Mouse (Mus musculus): ENCODE results near the gene Dpt.
"Not testable (repeated sequence)": the region's sequence is repeated elsewhere in the genome, so short reads cannot be mapped to it uniquely, and the experiment has no call there.

Gene Dpt

DNA sequence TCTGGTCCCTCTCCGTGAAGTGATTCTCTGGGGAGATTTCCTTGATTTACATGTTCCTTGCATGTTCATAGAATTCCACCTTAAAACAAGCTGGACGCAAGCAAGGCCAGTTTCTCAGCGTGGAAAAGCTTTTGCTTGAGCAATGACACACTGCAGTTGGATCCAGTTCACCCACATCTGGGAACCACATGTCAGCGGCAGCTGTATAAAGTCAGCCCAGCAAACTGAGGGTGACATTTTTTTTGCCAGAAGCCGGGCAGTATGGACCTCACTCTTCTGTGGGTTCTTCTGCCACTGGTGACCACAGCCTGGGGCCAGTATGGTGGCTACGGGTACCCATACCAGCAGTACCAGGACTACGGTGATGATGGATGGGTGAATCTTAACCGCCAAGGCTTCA lies at the start of gene Dpt:
Gene Dpt, plus strand, starts transcription at position 174 of the 400 bp plus-strand sequence.
- in situ Hi-C loops (cut with MboI, MseI): no loop called here

DNA sequence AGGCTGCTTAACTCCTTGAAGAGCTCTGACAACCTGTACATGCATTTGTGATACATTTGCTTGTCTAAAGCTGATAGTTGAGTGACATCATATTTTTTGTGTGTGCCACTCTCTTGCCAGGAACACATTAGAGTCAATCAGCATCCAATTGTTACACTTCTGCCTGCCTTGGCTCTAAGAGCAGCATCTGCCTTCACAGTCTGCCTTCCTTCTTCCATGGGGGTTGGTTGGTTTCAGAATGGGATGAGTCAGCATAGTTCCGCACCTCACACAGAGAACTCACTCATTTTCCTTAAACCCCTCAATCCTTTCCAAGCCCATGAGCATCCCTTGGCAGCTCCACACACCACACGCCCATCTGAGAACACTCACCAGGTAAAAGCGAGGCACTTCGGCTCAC lies 42.7 kb upstream of the Dpt start:
- in situ Hi-C loops (cut with MboI, MseI): no loop called here

DNA sequence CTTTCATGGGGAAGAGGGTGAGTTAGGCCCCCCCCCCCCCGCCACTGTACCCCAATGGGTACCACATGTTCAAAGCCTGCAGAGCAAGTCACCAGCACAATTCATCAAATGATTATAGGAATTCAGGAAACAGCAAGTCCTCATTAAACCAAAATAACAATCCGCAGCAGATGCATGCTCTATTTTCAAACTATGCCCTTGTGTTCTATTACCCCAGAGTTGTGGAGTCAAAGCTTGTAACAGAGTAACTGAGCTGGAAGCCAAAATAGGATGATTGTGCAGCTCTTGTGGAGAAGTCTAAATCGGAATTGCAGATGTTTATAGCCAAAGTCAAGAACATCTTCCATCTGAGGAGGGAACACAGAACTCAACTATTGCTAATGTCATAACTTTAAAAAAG lies 40.8 kb upstream of the Dpt start:
- in situ Hi-C loops (cut with MboI, MseI): no loop called here

DNA sequence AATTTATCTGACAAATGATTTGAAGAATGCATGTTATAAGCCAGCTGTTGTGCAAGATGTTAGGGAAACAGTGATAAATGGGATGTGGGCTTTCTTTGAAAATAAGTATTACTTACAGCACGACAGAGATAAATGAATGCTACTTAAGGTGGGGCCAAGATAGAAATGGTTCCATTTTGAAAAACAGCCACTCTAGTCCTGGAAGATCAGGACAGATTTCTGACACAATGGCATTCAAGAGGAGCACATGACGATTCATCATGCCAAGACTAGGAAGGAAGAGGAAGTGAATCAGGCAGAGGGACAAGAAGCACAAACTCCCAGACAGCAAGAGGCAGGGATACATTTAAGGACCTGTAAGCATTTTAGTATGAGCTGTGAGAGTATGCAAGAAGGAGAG lies 39.5 kb upstream of the Dpt start:
- in situ Hi-C loops (cut with MboI, MseI): no loop called here

DNA sequence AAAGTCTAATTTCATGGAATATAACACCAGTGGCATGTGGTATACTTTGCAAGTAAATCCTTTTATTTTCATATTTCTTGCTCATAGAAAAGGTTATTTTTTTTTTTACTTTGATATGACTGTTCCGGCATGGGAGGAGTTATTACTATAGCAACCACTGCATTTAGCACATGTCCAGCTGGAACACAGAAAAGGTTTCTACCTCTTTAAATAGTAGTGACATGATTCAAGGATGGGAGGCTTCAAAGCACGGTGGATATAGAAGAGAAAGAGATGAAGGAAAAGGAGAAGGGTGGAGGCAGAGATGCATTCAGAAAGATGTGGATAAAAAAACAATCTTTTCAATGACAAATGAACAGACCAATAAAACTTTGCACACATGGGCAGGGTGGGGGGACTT lies 38.0 kb upstream of the Dpt start:
- in situ Hi-C loops (cut with MboI, MseI): no loop called here

DNA sequence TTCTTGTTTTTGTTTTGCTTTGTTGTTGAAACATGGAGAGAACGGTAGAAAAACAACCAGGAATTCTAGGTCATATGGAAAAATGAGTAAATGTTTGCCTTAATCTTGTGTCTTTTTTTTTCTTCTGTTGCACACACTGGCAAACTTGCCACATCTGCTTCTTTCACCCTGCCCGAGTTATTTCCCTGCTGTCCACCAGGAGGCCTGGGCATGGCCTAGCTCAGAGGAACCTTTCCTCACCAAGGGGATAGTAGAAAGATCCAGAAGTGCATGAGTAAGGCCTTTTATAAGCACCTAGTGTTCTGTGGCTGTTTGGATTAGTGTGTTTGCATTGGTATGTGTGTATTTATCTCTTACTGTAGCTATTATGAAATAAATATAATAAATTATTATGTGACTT lies 34.2 kb upstream of the Dpt start:
- in situ Hi-C loops (cut with MboI, MseI): loop anchor here (5.0 kb wide), 1 partner anchor 360 kb away; no protein-coding TSS in a partner anchor

DNA sequence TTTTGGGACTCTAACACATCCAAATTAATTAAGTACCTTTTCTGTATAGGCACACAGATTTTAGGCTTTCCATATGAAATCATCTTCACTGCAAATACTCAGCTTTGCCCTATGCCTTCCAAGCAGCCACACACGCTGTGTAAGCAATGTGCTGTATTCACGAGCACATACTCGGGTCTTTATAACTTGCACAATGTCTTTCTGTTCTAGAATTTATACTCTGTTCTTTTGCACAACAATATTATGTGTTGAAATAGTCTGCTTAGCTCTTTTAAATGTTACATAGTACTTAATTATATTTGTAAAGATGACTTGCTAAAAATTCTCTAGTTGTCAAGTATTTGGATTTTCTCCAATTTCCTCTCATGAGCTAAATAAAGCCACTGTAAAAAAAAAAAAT lies 29.8 kb upstream of the Dpt start:
- in situ Hi-C loops (cut with MboI, MseI): no loop called here

DNA sequence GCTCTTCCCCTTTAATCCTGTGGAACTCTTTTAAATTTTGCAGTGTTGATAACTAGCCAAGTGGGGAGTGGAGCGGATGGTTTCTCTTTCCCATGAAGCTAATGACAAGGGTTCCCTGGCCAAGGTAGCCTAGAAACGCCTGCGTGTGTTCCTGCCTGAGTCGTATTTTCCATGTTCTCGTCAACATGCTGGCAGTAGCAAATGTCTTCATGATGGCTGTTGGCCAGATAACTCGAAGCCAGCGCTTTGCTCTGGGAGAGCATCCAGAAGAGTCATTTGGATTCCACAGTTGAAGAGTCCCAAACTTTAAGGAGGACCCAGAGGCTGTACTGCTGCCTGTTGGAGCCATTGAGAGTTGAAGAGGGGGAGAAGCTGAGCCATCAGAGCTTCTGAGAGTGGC lies 25.8 kb upstream of the Dpt start:
- in situ Hi-C loops (cut with MboI, MseI): no loop called here

DNA sequence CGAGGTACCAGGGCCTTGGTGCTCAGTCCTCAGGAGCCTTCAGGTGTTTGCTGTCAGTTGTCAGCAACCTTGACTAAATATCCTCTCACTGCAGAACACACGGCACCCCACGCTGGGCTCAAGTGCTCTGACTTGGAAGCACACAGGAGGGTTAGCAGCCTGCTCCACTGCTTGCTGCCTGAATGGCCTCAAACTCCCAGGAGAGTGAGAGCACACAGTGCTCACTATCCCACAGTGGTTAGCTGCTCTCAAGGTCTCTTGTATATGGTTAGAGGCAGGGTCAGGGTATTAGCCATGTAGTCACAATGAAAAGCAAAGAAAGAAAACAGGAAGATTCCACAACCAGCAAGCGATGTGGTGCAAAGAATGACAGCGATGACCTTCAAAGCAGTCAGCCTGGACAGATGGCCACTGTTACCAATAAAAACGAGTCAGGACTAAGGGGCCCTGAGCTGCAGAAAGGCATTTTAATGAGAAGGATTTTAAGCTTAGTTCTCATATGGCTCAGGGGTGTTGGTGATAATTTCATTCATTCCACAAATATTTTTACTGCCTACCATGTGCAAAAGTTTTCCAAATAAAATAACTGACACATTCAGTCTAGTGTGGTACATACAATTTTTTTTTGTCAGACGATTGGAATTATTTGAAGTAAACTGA lies 15.5 kb upstream of the Dpt start:
- in situ Hi-C loops (cut with MboI, MseI): no loop called here

DNA sequence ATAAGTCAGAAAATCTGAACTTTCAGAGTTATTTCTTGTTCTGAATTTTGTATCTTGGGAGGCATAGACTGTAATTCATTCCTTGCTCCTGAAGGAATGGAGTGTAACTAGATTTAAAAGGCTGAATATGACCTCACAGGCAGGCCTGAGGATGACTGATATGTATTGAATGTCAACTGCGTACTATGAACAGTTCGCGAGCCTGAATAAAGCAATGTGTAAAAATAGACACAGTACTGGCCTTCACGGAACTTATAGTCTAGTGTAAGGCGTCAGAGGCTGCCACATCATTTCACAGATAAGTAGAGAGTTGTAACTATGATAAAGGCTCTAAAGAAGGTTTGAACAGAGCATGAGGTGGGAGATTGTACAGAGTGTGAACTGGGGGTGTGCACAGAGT lies 10.3 kb upstream of the Dpt start:
- in situ Hi-C loops (cut with MboI, MseI): no loop called here

DNA sequence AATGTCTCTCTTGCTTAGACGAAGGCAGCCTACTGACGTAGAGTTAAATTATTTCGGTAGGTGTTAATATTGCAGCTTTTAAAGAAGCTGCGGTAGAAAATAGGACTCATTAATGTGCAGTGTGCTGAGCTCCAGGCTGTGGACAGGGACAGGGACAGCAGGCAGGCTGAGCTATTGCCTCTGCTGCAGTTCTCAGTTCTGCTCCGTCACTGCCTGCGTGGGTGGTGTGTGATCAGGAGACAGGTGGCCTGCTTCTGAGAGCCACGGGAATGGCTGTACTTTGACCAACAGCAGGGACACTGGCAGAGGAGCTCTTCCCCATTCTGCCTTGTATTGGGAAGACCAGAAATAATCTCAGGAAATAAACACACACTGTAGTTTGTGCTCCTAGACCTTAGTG lies 8.7 kb upstream of the Dpt start:
- in situ Hi-C loops (cut with MboI, MseI): no loop called here

DNA sequence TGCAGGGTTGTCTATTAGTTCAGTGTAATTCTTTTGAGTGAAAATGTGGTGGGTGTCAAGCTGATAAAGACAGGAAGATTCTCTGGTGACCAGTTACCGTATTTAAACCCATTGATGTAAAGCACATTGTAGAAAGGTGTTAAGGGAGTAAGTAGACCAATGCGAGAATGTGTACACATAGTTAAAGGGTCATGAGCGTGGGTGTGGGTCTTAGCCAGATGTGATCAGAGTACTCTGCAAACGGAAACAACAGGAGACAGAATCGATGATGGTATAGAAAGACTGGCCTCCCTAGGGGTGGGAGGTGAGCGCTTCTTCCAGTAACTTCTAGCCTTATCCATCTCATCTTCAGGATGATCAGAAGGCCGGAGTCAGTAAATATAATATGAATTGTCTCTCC lies 8.2 kb upstream of the Dpt start:
- in situ Hi-C loops (cut with MboI, MseI): no loop called here

DNA sequence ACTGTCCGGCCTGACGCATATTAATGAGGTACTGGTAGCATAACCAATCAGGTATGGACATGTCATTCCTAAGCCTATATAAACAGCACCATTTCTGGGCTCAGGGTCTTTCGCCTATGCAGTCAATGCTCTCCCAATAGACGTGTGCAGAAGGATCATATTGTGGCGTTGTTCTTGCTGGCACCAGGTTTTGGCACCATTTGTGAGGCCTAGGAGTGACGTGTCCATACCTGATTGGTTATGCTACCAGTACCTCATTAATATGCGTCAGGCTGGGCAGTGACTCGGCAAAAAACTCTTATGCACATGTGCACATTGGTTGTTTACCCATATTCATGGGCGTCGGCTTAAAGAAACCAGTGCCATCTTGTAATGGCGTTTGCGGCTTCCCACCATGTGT lies 6.1 kb upstream of the Dpt start:
- in situ Hi-C loops (cut with MboI, MseI): not testable (repeated sequence)

DNA sequence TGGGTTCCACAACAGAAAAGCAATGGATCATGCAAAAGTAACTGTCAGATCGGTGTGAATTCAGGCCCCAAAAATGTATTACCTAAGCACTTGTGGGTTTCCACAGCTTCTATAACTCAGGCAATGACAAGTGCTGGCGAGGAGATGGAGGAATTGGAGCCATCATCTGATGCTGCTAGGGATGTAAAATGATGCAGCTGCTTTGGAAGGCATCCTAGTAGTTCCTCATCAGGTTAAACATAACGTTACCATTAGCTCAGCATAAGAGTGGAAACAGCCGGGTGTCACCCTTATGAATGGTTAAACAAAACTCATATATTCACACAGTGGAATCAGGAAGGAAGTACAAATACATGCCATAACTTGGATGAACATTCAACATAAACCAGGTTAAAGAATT lies 3.4 kb upstream of the Dpt start:
- in situ Hi-C loops (cut with MboI, MseI): no loop called here

DNA sequence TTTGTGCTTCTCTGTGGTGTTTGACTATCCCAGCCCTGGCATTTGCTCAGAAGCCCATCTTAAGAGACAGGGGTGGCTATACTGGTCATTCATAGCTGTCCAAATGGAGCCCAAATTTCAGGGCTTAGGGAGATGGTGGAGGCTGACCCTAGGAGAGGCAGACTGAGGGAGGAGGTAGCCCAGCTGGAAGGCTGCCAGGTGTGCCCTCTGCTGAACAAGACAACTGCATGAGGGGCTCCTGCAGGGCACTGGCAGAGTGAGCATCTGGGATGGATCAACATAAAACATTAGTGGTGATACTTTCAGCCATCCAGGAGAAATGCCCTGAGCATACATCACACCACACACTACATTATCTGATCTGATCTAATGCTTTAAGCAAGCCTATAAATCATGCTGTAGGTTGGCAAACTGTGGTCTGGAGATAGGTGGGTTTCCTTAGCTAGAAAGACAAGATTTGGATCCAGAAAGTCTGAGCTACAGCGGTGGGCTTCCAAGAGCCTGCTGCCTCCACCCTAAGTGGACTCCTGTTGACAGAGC lies 1.4 kb downstream of the Dpt start:
- in situ Hi-C loops (cut with MboI, MseI): no loop called here

DNA sequence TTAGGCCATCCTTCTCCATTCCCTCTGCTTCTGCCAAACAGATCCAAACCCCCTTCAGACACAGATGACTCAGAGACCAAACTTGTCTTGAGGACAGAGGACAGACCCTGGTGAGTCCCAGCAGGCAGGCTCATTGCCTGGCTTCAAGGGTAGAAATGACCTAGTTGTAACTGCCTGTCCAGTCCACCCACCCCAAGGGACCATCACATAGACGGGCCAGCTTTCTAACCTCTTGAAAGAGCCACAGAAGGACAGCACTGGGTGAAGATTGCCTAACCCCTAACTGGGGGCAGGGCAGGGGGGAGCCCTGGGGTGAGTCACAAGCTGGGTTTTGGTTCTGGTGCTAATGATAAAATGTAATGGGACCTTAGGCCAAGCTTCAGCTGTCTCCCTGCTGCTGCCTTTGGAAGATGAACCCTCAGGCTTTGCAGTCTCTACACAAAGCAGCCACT lies 2.1 kb downstream of the Dpt start:
- in situ Hi-C loops (cut with MboI, MseI): no loop called here

DNA sequence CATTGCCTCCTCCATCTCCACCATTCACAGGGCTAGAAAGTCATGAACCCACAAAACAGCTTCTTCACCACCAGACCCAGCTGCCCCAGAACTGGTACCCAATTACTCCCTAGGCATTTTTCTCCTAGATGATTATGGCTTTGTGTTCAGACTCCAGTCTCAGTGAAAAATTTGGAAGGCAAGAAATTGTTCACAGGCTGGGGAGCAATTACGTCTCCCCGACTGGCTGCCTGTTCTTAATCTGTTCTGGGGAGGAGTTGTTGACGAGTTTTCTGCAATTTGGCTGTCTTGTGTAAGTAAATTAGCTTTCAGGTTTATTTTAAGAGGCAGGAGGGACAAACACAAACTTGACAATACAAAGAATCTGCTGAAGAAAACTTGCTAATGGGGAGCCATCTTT lies 2.7 kb downstream of the Dpt start:
- in situ Hi-C loops (cut with MboI, MseI): no loop called here

DNA sequence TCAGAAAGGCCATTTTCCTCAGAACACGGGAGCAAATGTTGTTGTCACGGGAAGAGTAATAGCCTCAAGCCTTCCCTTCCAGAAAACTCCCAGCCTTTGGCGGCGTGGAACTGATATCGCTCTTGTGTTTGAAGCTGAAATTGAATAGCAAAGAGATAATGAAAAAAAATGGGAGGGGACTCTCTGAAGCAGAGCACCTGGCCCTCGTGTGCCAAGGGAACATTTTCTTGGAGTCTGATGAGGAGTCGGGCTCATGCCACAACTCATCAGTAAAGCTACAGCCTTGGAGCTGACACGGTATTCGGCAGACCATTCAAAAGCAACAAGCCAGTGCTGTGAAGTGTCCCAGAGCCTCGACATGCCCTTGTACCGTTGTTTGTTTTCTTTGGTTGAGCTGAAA lies 7.8 kb downstream of the Dpt start:
- in situ Hi-C loops (cut with MboI, MseI): loop anchor here (10.0 kb wide), 1 partner anchor 741 kb away; no protein-coding TSS in a partner anchor

DNA sequence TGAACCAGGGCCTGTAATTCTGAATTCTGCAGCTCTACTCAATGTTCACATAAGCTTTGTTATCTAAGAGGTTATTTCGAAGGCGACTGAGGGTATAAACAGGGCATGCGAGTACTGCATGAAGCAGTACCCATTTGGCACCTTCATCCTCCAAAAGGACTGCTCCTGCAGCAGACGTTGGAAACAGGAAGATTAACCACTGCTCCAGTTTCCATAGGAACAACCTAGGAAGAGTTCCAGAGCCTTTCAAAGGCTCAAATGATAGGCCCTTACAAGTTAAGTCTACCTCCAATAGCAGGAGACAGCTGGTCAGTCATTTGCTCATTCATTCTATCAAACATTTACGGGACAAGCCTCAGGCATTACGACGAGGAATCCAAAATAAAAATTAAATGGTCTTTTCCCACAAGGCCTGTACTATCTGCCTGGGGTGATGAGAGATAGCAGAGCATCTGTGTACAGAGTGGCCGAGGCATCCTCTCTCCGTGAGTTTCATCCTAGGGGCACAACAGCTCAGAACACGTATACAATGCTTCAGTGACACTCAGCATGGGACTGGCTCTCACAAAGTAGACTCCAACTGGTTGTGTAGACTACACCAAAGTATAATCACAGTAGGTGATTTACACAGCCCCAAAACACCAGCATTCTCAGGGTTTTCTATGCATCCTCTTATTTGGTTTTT lies 8.4 kb downstream of the Dpt start:
- in situ Hi-C loops (cut with MboI, MseI): loop anchor here (10.0 kb wide), 1 partner anchor 740 kb away; no protein-coding TSS in a partner anchor

DNA sequence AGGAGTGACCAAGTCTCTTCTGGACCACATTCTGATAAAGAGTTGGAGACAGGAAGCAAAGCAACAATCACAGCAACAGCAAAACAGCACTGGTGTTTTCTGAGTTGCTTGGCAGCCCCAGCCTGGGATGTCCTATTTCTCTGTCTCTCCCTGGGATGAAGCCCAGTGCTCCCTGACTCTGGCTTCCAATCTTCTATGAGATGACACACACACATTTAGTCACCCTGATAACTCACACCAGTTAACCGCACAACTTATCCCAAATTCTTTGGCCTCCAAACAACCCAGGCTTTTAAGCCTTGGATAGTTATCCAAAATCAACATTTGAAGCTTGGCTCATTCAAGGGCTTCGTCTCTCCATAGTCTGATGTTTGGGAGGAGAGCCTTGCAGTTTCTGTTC lies 12.9 kb downstream of the Dpt start:
- in situ Hi-C loops (cut with MboI, MseI): loop anchor here (10.0 kb wide), 1 partner anchor 735 kb away; no protein-coding TSS in a partner anchor

DNA sequence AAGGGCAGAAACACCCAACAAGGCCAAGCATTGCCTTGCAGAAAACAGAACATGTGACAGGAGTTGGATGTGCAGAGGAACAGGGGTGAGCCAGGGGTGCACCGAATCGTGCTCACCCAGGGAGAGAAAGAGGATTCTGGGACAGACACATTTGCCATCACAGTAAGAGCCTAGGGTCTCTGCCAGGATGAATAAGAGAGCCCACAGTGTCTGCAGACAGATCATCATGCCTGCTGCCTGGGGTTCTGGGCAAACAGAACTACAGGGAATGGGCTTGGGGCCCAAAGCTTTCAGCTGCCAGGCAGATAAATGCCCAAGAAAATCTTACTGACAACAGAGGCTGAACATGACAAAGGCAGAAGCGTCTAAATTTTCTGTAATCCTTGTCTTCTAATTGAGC lies 14.9 kb downstream of the Dpt start:
- in situ Hi-C loops (cut with MboI, MseI): loop anchor here (10.0 kb wide), 1 partner anchor 1406 kb away; the partner anchor contains the start of gene Gorab

DNA sequence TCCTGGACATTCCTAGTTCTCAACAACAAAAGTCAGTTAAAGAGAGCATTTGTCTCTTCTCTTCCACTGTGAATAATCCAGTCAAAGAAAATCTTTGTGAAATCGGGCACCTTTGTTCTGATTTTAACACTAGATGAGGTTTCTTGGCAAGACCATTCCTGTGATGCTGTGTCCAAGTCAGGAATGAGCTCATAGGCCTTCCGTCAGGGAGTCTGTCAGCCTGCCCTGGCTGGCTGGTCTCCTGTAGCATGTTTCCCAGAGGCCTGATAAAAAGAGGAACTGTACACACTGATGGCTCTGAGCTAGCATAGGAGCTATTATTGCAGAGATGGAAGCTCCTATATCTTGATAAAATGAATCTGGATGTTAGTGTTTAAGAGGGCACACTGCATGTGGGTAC lies 17.8 kb downstream of the Dpt start:
- in situ Hi-C loops (cut with MboI, MseI): loop anchor here (10.0 kb wide), 1 partner anchor 1409 kb away; the partner anchor contains the start of gene Gorab

DNA sequence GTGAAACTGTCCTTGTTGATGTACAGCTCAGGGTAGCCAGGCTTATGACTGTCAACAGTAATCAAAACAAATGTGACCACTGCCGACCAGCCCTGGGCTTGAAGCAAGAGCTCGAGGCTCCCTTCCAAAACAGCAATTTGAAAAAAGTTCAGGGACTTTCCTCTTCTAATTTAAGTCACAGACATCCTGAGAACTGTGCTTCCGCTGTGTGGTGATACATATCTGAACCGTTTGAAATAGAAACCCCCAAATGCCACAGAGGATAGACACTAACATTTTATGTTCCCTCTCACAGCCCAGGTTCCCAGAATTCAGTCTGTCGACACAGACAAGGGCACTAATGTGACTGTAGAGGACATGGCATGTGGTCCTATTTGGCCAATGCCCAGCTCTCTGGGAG lies 18.9 kb downstream of the Dpt start:
- in situ Hi-C loops (cut with MboI, MseI): loop anchor here (10.0 kb wide), 1 partner anchor 1411 kb away; the partner anchor contains the start of gene Gorab

All from T-helper 1 cell (primary cell).